Mouse (Mus musculus) hindbrain, embryonic 10.5 days (tissue): Measurements from ENCODE around the gene Pbrm1. TPM values are rescaled to one million over a fixed set of nuclear protein-coding genes. Genes with fewer than 3 reads are reported as not detected.
A peak's percentile ranks its signal among the peaks of the same experiment; 100 is the strongest.

Experiments
- DNase-seq: peaks from one replicate; pipeline ENCODE4 v3.0.0-alpha.2; 2017; ENCODE audit warnings: low spot score
- H3K27ac ChIP-seq: fragments of 300-500 bp; sonication (generic); 2 replicates; pipeline ENCODE4 v1.5.1; 2016; ENCODE audit warnings: mild to moderate bottlenecking, moderate library complexity
- H3K27me3 ChIP-seq: fragments of 300-500 bp; sonication (generic); 2 replicates; pipeline ENCODE4 v1.6.1; 2016; ENCODE audit warnings: mild to moderate bottlenecking; ENCODE audit not compliant: poor library complexity, insufficient read depth, severe bottlenecking
- H3K36me3 ChIP-seq: fragments of 300-500 bp; sonication (generic); 2 replicates; pipeline ENCODE4 v1.6.1; 2016; ENCODE audit warnings: mild to moderate bottlenecking, moderate library complexity
- H3K4me1 ChIP-seq: fragments of 300-500 bp; sonication (generic); replicated peaks from 2 replicates; pipeline ENCODE4 v1.6.1; 2016; ENCODE audit warnings: mild to moderate bottlenecking
- H3K4me3 ChIP-seq: fragments of 300-500 bp; sonication (generic); 2 replicates; pipeline ENCODE4 v1.5.1; 2016; ENCODE audit warnings: mild to moderate bottlenecking, moderate library complexity
- H3K9me3 ChIP-seq: fragments of 300-500 bp; sonication (generic); 2 replicates; pipeline ENCODE4 v1.6.1; 2016; ENCODE audit warnings: mild to moderate bottlenecking, moderate library complexity
- WGBS: fragments of 180-500 bp; shearing (Covaris S2); methylation state at CpG from one replicate; pipeline ENCODE4 v1.1.7; 2016; 5-methylcytosine and 5-hydroxymethylcytosine counted together
- polyA plus RNA-seq: library from polyadenylated mRNA; unstranded; fragments of >200 nt; fragmentation: Nextera tagmentation; extraction: Ambion mirVana; gene quantifications from 2 replicates; pipeline ENCODE4 v1.2.1, GENCODE M21; 2016

The Pbrm1 gene
- polyA plus RNA-seq, 1 experiment from 2014 or later = 130 TPM

DNA sequence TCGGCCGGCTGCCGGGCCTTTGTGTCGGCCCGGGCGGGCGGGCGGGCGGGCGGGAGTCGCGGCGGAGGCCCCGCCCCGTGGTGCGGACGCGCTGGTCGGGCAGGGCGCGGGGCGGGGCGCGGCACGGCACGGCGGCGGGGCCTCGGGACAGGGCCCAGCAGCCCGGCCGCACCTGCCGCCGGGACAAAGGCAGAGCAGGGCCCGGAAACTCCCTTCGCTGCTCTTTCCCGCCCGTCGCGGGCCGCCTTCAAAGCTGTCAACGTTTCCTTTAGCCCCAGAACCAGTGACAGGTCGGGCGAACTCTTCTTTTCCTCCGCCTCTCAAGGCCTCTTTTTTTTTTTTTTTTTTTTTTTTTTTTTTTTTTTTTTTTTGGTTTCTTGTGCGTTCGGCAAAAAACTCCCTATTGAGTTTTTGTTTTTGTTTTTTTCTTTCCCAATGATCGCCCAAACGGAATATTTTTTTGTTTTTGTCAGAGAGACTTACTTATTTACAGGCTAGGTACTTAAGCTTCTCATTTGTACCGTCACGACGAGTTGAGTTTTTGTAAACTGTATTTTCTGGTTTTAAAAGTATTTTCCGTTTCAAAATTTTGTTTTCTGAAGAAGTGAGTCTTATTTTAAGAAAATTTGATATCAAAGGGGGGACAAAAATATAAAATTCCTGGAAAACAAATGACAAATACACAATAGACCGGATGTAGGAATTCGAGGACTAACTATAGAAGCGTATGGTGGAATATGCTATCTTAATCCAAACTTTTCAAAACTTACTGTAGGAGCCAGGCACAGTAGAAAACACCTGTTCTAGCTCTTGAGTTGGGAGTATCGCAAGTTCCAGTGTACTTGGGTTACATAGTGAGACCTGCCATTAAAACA lies 630 bp downstream of the Pbrm1 start:
- WGBS = 7% methylated on average over 43 of the region's 56 CpGs
- H3K9me3 ChIP-seq = no peaks in the 10 kb centered on the region
- H3K4me1 ChIP-seq = peaks cover 30% of the 10 kb centered on the region
- peak overlapping the region; percentile 86 for H3K4me3 ChIP-seq
- H3K27me3 ChIP-seq = no peaks in the 10 kb centered on the region
- H3K27ac ChIP-seq = peak overlapping the region; percentile 99
- peaks cover 62% of the 10 kb centered on the region for H3K36me3 ChIP-seq
- peak; percentile 86 for DNase-seq

DNA sequence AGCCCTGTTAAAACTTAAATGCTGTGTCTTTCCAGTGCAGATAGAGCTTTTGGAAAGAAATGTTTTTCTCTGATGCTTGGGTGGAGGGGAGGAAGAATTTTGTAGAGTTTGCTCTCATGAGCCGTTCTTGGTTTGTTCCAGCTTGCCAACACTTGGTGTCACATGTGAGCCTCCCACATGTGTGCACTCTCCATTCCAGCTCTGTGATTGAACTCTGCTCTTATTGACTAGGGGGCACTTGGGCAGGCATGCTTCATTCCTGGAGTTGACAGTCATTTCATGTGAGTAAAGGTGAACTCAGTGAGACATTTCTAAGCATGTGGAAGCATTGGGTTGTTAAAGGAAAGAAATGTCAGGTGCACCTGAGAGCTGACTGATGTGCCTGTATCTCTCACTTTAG lies 3.6 kb downstream of the Pbrm1 start:
- peaks cover 24% of the 10 kb centered on the region for H3K4me1 ChIP-seq
- H3K9me3 ChIP-seq = no peaks in the 10 kb centered on the region
- 65% methylated on average over 1 of the region's 1 CpGs for WGBS
- H3K27me3 ChIP-seq = no peaks in the 10 kb centered on the region
- no peak overlapping the region for H3K27ac ChIP-seq
- H3K36me3 ChIP-seq = peaks cover 62% of the 10 kb centered on the region
- no peak overlapping the region for H3K4me3 ChIP-seq
- DNase-seq = no peak

- DNase-seq = no peak
These were observed 6.8 kb downstream of the Pbrm1 start for GRCm38 (mm10) chr14:31025785-31026184.

DNA sequence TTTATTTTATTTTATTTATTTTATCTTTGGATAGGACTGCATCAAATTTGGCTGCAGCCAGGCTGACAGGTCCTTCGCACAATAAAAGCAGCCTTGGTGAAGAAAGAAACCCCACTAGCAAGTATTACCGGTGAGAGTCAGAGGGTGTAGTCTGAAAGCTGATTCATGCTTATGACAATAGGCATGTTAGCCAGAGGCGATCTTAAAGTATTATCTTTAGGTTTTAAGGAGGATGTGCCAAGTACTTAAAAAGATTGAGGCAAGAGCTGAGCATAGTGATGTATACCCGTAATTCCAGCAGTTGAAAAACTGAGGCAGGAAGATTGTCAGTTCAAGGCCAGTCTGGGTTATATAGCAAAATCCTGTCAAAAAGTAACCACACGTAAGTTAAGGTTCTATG lies 26.4 kb downstream of the Pbrm1 start:
- Histone ChIP-seq H3K27me3 (no peaks in the 10 kb centered on the region), H3K36me3 (peaks cover 100% of the 10 kb centered on the region), H3K9me3 (no peaks in the 10 kb centered on the region), H3K4me1 (no peaks in the 10 kb centered on the region), H3K27ac (no peak overlapping the region), H3K4me3 (no peak overlapping the region)
- DNase-seq = no peak
- 94% methylated on average over 5 of the region's 5 CpGs for WGBS

More at GRCm38 (mm10) chr14:31025785-31026184, 6.8 kb downstream of the Pbrm1 start:
- no peaks in the 10 kb centered on the region for H3K27me3 ChIP-seq
- no peak overlapping the region for H3K4me3 ChIP-seq
- 74% methylated on average over 3 of the region's 3 CpGs for WGBS
- no peaks in the 10 kb centered on the region for H3K9me3 ChIP-seq
- peaks cover 89% of the 10 kb centered on the region for H3K36me3 ChIP-seq
- no peak overlapping the region for H3K27ac ChIP-seq
- H3K4me1 ChIP-seq = peaks cover 7% of the 10 kb centered on the region

DNA sequence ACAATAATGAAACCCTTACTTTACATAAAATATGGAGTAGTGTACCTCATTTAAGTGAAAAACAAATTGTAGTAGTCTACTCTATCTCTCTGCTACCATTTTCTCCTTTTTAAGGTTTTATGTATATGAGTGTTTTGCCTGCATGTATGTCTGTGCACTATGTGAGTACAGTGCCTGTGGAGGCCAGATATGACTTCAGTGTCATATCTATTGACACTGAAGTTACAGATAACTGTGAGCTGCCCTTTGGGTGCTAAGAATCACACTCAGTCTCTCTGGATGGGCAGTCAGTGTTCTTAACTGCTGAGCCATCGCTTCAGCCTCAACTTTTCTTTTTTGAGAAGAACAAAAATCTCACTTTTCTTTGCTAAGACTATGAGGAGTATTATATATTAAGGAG lies 26.9 kb downstream of the Pbrm1 start:
- Histone ChIP-seq H3K4me3 (no peak overlapping the region), H3K36me3 (peaks cover 100% of the 10 kb centered on the region), H3K4me1 (no peaks in the 10 kb centered on the region), H3K27me3 (no peaks in the 10 kb centered on the region), H3K27ac (no peak overlapping the region), H3K9me3 (no peaks in the 10 kb centered on the region)
- DNase-seq = no peak
- 98% methylated on average over 1 of the region's 1 CpGs for WGBS

GRCm38 (mm10) chr14:31062277-31062676 lies 43.3 kb downstream of the Pbrm1 start:
- Histone ChIP-seq H3K4me3 (no peak overlapping the region), H3K36me3 (peaks cover 98% of the 10 kb centered on the region), H3K9me3 (no peaks in the 10 kb centered on the region), H3K27ac (no peak overlapping the region), H3K27me3 (no peaks in the 10 kb centered on the region), H3K4me1 (no peaks in the 10 kb centered on the region)
- WGBS = 71% methylated on average over 1 of the region's 1 CpGs
- DNase-seq = no peak

DNA sequence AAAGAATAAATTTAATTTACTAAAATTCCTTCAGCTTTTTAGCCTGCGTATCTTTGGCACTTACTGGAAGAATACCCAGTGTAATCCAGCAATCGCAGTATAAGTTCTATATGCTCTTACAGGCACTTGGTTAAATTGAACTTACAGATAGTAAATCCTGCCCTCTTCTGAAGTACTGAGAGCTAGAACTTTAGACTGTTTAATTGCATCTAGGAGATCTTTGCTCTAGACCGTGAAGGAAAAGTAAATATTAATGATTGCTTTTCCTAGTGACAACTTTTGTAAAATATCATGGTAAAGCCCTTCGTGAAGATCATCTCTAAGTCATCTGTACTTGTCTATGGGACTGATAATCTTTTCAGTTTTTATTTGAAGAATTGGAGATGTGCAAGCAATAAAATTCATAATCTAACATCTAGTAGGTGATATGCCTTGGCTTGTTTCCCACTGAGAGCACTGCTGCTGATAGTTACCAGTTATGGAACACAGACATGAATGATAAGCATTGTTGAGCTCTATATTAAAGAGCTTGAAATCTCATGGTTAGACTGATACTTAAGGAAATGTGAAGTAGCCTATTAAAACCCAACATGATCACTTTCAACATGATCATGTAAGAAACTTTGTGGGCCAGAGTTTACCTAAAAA lies 50.3 kb downstream of the Pbrm1 start:
- Histone ChIP-seq H3K4me1 (no peaks in the 10 kb centered on the region), H3K27me3 (no peaks in the 10 kb centered on the region), H3K4me3 (no peak overlapping the region), H3K9me3 (no peaks in the 10 kb centered on the region), H3K36me3 (peaks cover 98% of the 10 kb centered on the region), H3K27ac (no peak overlapping the region)
- WGBS = 98% methylated on average over 4 of the region's 4 CpGs
- no peak for DNase-seq

DNA sequence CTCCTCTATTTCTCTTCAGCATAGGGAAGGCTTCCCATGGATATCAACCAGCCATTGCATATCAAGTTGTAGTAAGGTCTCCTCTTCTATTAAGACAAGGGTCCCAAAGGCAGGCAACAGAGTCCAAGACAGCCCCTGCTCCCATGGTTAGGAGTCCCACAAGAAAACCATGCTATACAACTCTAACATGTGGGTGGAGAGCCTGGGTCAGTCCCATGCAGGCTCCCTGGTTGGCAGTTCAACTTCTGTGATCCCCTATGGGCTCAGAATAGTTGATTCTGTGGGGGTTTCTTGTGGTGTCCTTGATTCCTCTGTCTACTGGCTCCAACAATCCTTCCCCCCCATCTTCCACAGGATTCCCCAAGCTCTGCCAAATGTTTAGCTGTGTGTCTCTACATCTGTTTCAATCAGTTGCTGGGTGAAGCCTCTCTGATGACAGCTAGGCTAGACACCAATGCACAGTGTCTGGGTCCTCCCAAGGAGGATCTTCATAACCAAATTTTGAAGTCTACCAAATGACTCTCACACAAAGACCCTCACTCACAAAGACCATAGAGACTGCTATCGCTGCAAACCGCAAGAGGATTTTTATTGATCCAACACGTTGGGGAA lies 59.8 kb downstream of the Pbrm1 start:
- no peaks in the 10 kb centered on the region for H3K4me1 ChIP-seq
- DNase-seq = no peak
- H3K4me3 ChIP-seq = no peak overlapping the region
- 93% methylated on average over 3 of the region's 3 CpGs for WGBS
- H3K27ac ChIP-seq = no peak overlapping the region
- H3K36me3 ChIP-seq = peaks cover 96% of the 10 kb centered on the region
- H3K27me3 ChIP-seq = no peaks in the 10 kb centered on the region
- no peaks in the 10 kb centered on the region for H3K9me3 ChIP-seq

DNA sequence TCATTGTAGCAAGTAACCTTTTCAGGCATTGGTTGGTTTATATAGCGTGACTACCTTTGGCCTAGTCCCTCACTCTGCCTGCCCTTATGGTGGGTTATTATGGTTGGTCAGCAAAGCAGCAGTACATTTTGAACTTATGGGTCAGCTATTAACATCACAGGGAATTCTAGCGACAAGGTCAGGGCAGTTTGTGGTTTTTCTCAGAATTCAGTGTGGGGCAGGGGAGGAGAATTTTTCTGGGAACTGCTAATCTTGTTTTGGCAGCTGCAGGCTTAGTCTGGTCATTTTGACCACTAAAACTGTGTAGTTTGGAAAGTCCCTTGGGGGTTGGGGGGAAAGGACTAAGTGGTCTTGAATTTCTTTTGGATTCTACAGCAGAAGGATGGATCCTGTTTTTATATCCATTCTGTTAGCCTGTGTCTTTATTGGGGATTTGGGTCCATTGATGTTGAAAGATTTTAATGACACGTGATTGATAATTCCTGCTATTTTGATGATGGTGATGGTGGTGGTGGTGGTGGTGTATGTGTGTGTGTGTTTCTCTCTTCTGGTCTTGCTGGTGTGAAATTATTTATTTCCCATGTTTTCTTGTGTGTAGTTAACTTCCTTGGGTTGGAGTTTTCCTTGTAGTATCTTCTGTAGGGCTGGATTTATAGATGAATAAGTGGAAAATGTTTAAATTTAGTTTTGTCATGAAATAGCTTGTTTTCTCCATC lies 60.5 kb downstream of the Pbrm1 start:
- H3K27ac ChIP-seq = no peak overlapping the region
- WGBS = 90% methylated on average over 3 of the region's 3 CpGs
- H3K27me3 ChIP-seq = no peaks in the 10 kb centered on the region
- H3K4me1 ChIP-seq = no peaks in the 10 kb centered on the region
- no peak for DNase-seq
- H3K9me3 ChIP-seq = no peaks in the 10 kb centered on the region
- H3K36me3 ChIP-seq = peaks cover 96% of the 10 kb centered on the region
- H3K4me3 ChIP-seq = no peak overlapping the region

- peak; percentile 11 for DNase-seq
- no peak overlapping the region for H3K27ac ChIP-seq
These were observed 62.2 kb downstream of the Pbrm1 start for GRCm38 (mm10) chr14:31081147-31081546.

DNA sequence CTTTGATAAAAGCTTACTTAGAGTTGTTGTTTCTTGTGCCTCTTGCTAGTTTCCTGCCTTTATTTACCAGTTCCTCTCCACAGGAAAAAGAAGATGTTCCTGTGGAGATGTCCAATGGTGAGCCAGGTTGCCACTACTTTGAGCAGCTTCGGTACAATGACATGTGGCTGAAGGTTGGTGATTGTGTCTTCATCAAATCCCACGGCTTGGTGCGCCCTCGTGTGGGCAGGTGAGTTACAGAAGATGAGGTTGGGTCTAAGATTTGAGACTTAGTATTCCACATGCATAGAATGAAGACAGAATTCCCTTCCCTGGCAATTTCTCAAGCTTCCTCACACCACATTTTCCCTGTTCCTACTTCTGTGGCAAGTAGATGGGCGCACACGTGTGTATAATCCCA lies 68.5 kb downstream of the Pbrm1 start:
- Histone ChIP-seq H3K4me1 (no peaks in the 10 kb centered on the region), H3K9me3 (no peaks in the 10 kb centered on the region), H3K27me3 (no peaks in the 10 kb centered on the region), H3K27ac (no peak overlapping the region), H3K4me3 (no peak overlapping the region), H3K36me3 (peaks cover 100% of the 10 kb centered on the region)
- no peak for DNase-seq
- 86% methylated on average over 6 of the region's 6 CpGs for WGBS

More at GRCm38 (mm10) chr14:31081147-31081546, 62.2 kb downstream of the Pbrm1 start:
- no peaks in the 10 kb centered on the region for H3K27me3 ChIP-seq
- no peak overlapping the region for H3K4me3 ChIP-seq
- no peaks in the 10 kb centered on the region for H3K4me1 ChIP-seq
- H3K36me3 ChIP-seq = peaks cover 96% of the 10 kb centered on the region
- no peaks in the 10 kb centered on the region for H3K9me3 ChIP-seq

DNA sequence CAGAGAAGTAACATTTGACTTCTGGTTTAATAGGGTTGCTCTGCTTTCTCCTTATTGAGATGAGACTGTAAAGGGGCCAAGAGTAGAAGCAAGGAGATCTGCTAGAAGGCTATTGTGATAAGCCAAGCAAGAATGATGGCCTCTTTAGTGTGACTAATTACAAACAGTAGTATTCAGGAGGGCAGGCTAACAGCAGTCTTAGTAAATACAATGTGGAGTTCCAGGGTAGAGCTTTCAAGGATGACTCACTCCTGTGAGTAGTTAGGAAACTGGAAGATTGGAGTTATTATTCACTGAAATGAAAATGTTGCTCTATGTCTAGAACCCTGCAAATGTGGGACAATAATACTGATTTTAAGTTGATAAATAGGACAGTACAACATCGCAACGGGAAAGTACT lies 69.6 kb downstream of the Pbrm1 start:
- no peaks in the 10 kb centered on the region for H3K4me1 ChIP-seq
- H3K36me3 ChIP-seq = peaks cover 100% of the 10 kb centered on the region
- H3K27me3 ChIP-seq = no peaks in the 10 kb centered on the region
- no peak overlapping the region for H3K27ac ChIP-seq
- no peaks in the 10 kb centered on the region for H3K9me3 ChIP-seq
- WGBS = 96% methylated on average over 2 of the region's 2 CpGs
- no peak overlapping the region for H3K4me3 ChIP-seq
- no peak for DNase-seq
